Mouse (Mus musculus): Measurements from ENCODE around the gene Ier5. TPM values are rescaled to one million over a fixed set of nuclear protein-coding genes. Genes with fewer than 3 reads are reported as not detected.

Ier5 gene
- polyA plus RNA-seq (2014; fragmentation: Nextera tagmentation; extraction: Ambion mirVana) = 7.3 and 7.7 TPM in 2 replicates

- Histone ChIP-seq H3K4me3 (ENCODE audit: low read depth, low read length) (peak within 1 kb of the TSS; percentile 100), H3K4me1 (ENCODE audit: control insufficient read depth, insufficient read depth, low read length) (peaks cover 14% of the 10 kb centered on the region), H3K27me3 (ENCODE audit: control insufficient read depth, insufficient read depth, low read length) (no peaks in the 10 kb centered on the region), H3K9ac (ENCODE audit: low read depth, low read length) (peak within 1 kb of the TSS; percentile 99), H3K9me3 (replicated peaks; ENCODE audit: control insufficient read depth, low read length) (no peaks in the 10 kb centered on the region), H3K36me3 (ENCODE audit: control insufficient read depth, insufficient read depth, low read length) (no peaks in the 10 kb centered on the region), H3K27ac (ENCODE audit: low read depth, low read length) (peak within 1 kb of the TSS; percentile 90), H3K4me2 (peak within 1 kb of the TSS; percentile 85)
- WGBS (ENCODE audit: insufficient replicate concordance) = under 1% methylated on average over 40 of the region's 40 CpGs
- peak; percentile 97 for ATAC-seq (replicated peaks; ENCODE audit: insufficient number of reproducible peaks, low FRiP score, low TSS enrichment)
Observed at GRCm38 (mm10) chr1:155099280-155099848, at the start of gene Ier5. Gene Ier5, minus strand, starts transcription at chr1:155099636.

GRCm38 (mm10) chr1:155147228-155147627 is 47.8 kb upstream of the Ier5 start:
- Histone ChIP-seq H3K4me2 (no peak overlapping the region), H3K4me1 (ENCODE audit: control insufficient read depth, insufficient read depth, low read length) (no peaks in the 10 kb centered on the region), H3K9me3 (replicated peaks; ENCODE audit: control insufficient read depth, low read length) (no peaks in the 10 kb centered on the region), H3K4me3 (ENCODE audit: low read depth, low read length) (no peak overlapping the region), H3K9ac (ENCODE audit: low read depth, low read length) (no peak overlapping the region), H3K36me3 (ENCODE audit: control insufficient read depth, insufficient read depth, low read length) (no peaks in the 10 kb centered on the region), H3K27me3 (ENCODE audit: control insufficient read depth, insufficient read depth, low read length) (no peaks in the 10 kb centered on the region), H3K27ac (ENCODE audit: low read depth, low read length) (no peak overlapping the region)
- 71% methylated on average over 2 of the region's 2 CpGs for WGBS (ENCODE audit: insufficient replicate concordance)
- no peak for ATAC-seq (replicated peaks; ENCODE audit: insufficient number of reproducible peaks, low FRiP score, low TSS enrichment)

- H3K27me3 ChIP-seq (ENCODE audit: control insufficient read depth, insufficient read depth, low read length) = no peaks in the 10 kb centered on the region
- no peaks in the 10 kb centered on the region for H3K36me3 ChIP-seq (ENCODE audit: control insufficient read depth, insufficient read depth, low read length)
- peak within 1 kb of the TSS; percentile 50 for H3K4me2 ChIP-seq
- H3K9me3 ChIP-seq (replicated peaks; ENCODE audit: control insufficient read depth, low read length) = no peaks in the 10 kb centered on the region
- ATAC-seq (replicated peaks; ENCODE audit: insufficient number of reproducible peaks, low FRiP score, low TSS enrichment) = peak; percentile 77
- peak within 1 kb of the TSS; percentile 27; the same call in 1 of the 2 replicates for H3K4me3 ChIP-seq (ENCODE audit: low read depth, low read length)
- H3K27ac ChIP-seq (ENCODE audit: low read depth, low read length) = no peak within 1 kb of the TSS
- WGBS (ENCODE audit: insufficient replicate concordance) = 48% methylated on average over 8 of the region's 8 CpGs
- no peaks in the 10 kb centered on the region for H3K4me1 ChIP-seq (ENCODE audit: control insufficient read depth, insufficient read depth, low read length)
- peak within 1 kb of the TSS; percentile 17; the same call in 1 of the 2 replicates for H3K9ac ChIP-seq (ENCODE audit: low read depth, low read length)
Observed at GRCm38 (mm10) chr1:155146572-155146980, 47.1 kb upstream of the Ier5 start, which contains the start of gene Mr1. Gene Mr1, minus strand, starts transcription at chr1:155146814.

- Histone ChIP-seq H3K36me3 (ENCODE audit: control insufficient read depth, insufficient read depth, low read length) (no peaks in the 10 kb centered on the region), H3K4me2 (peak overlapping the region; percentile 50), H3K27ac (ENCODE audit: low read depth, low read length) (no peak overlapping the region), H3K27me3 (ENCODE audit: control insufficient read depth, insufficient read depth, low read length) (no peaks in the 10 kb centered on the region), H3K9ac (ENCODE audit: low read depth, low read length) (no peak overlapping the region), H3K4me3 (ENCODE audit: low read depth, low read length) (no peak overlapping the region), H3K4me1 (ENCODE audit: control insufficient read depth, insufficient read depth, low read length) (no peaks in the 10 kb centered on the region), H3K9me3 (replicated peaks; ENCODE audit: control insufficient read depth, low read length) (no peaks in the 10 kb centered on the region)
- 46% methylated on average over 6 of the region's 6 CpGs for WGBS (ENCODE audit: insufficient replicate concordance)
- ATAC-seq (replicated peaks; ENCODE audit: insufficient number of reproducible peaks, low FRiP score, low TSS enrichment) = no peak
Observed at GRCm38 (mm10) chr1:155145620-155146019, 46.2 kb upstream of the Ier5 start.

GRCm38 (mm10) chr1:155140076-155140475 is 40.6 kb upstream of the Ier5 start:
- H3K4me3 ChIP-seq (ENCODE audit: low read depth, low read length) = no peak overlapping the region
- no peaks in the 10 kb centered on the region for H3K27me3 ChIP-seq (ENCODE audit: control insufficient read depth, insufficient read depth, low read length)
- no peaks in the 10 kb centered on the region for H3K36me3 ChIP-seq (ENCODE audit: control insufficient read depth, insufficient read depth, low read length)
- H3K9ac ChIP-seq (ENCODE audit: low read depth, low read length) = no peak overlapping the region
- peaks cover 18% of the 10 kb centered on the region for H3K4me1 ChIP-seq (ENCODE audit: control insufficient read depth, insufficient read depth, low read length)
- H3K9me3 ChIP-seq (replicated peaks; ENCODE audit: control insufficient read depth, low read length) = no peaks in the 10 kb centered on the region
- no peak for ATAC-seq (replicated peaks; ENCODE audit: insufficient number of reproducible peaks, low FRiP score, low TSS enrichment)
- 59% methylated on average over 2 of the region's 2 CpGs for WGBS (ENCODE audit: insufficient replicate concordance)
- H3K4me2 ChIP-seq = no peak overlapping the region
- no peak overlapping the region for H3K27ac ChIP-seq (ENCODE audit: low read depth, low read length)

- ATAC-seq (replicated peaks; ENCODE audit: insufficient number of reproducible peaks, low FRiP score, low TSS enrichment) = no peak
- 78% methylated on average over 7 of the region's 7 CpGs for WGBS (ENCODE audit: insufficient replicate concordance)
- no peak overlapping the region for H3K4me3 ChIP-seq (ENCODE audit: low read depth, low read length)
- H3K27ac ChIP-seq (ENCODE audit: low read depth, low read length) = no peak overlapping the region
- no peaks in the 10 kb centered on the region for H3K36me3 ChIP-seq (ENCODE audit: control insufficient read depth, insufficient read depth, low read length)
- H3K9me3 ChIP-seq (replicated peaks; ENCODE audit: control insufficient read depth, low read length) = no peaks in the 10 kb centered on the region
- H3K9ac ChIP-seq (ENCODE audit: low read depth, low read length) = no peak overlapping the region
- H3K27me3 ChIP-seq (ENCODE audit: control insufficient read depth, insufficient read depth, low read length) = no peaks in the 10 kb centered on the region
- no peak overlapping the region for H3K4me2 ChIP-seq
- peaks cover 26% of the 10 kb centered on the region for H3K4me1 ChIP-seq (ENCODE audit: control insufficient read depth, insufficient read depth, low read length)
Observed at GRCm38 (mm10) chr1:155138795-155139194, 39.4 kb upstream of the Ier5 start.

- Histone ChIP-seq H3K9me3 (replicated peaks; ENCODE audit: control insufficient read depth, low read length) (no peaks in the 10 kb centered on the region), H3K4me3 (ENCODE audit: low read depth, low read length) (no peak overlapping the region), H3K4me1 (ENCODE audit: control insufficient read depth, insufficient read depth, low read length) (peaks cover 26% of the 10 kb centered on the region), H3K36me3 (ENCODE audit: control insufficient read depth, insufficient read depth, low read length) (no peaks in the 10 kb centered on the region), H3K4me2 (no peak overlapping the region), H3K27me3 (ENCODE audit: control insufficient read depth, insufficient read depth, low read length) (no peaks in the 10 kb centered on the region), H3K27ac (ENCODE audit: low read depth, low read length) (peak overlapping the region; percentile 32; the same call in 1 of the 2 replicates), H3K9ac (ENCODE audit: low read depth, low read length) (no peak overlapping the region)
- ATAC-seq (replicated peaks; ENCODE audit: insufficient number of reproducible peaks, low FRiP score, low TSS enrichment) = 0 out of 2 replicates have a peak, but pooled peaks have one; percentile 31
- 28% methylated on average over 8 of the region's 8 CpGs for WGBS (ENCODE audit: insufficient replicate concordance)
Observed at GRCm38 (mm10) chr1:155134866-155135265, 35.4 kb upstream of the Ier5 start.

GRCm38 (mm10) chr1:155127429-155127934 is 28.0 kb upstream of the Ier5 start:
- no peaks in the 10 kb centered on the region for H3K4me1 ChIP-seq (ENCODE audit: control insufficient read depth, insufficient read depth, low read length)
- H3K4me2 ChIP-seq = no peak overlapping the region
- H3K4me3 ChIP-seq (ENCODE audit: low read depth, low read length) = no peak overlapping the region
- no peaks in the 10 kb centered on the region for H3K27me3 ChIP-seq (ENCODE audit: control insufficient read depth, insufficient read depth, low read length)
- H3K9me3 ChIP-seq (replicated peaks; ENCODE audit: control insufficient read depth, low read length) = no peaks in the 10 kb centered on the region
- no peak for ATAC-seq (replicated peaks; ENCODE audit: insufficient number of reproducible peaks, low FRiP score, low TSS enrichment)
- 87% methylated on average over 5 of the region's 5 CpGs for WGBS (ENCODE audit: insufficient replicate concordance)
- H3K9ac ChIP-seq (ENCODE audit: low read depth, low read length) = no peak overlapping the region
- no peaks in the 10 kb centered on the region for H3K36me3 ChIP-seq (ENCODE audit: control insufficient read depth, insufficient read depth, low read length)
- no peak overlapping the region for H3K27ac ChIP-seq (ENCODE audit: low read depth, low read length)

GRCm38 (mm10) chr1:155126716-155127115 is 27.3 kb upstream of the Ier5 start:
- Histone ChIP-seq H3K4me3 (ENCODE audit: low read depth, low read length) (no peak overlapping the region), H3K9me3 (replicated peaks; ENCODE audit: control insufficient read depth, low read length) (no peaks in the 10 kb centered on the region), H3K27ac (ENCODE audit: low read depth, low read length) (no peak overlapping the region), H3K36me3 (ENCODE audit: control insufficient read depth, insufficient read depth, low read length) (no peaks in the 10 kb centered on the region), H3K4me1 (ENCODE audit: control insufficient read depth, insufficient read depth, low read length) (no peaks in the 10 kb centered on the region), H3K4me2 (no peak overlapping the region), H3K27me3 (ENCODE audit: control insufficient read depth, insufficient read depth, low read length) (no peaks in the 10 kb centered on the region), H3K9ac (ENCODE audit: low read depth, low read length) (no peak overlapping the region)
- ATAC-seq (replicated peaks; ENCODE audit: insufficient number of reproducible peaks, low FRiP score, low TSS enrichment) = no peak
- WGBS (ENCODE audit: insufficient replicate concordance) = 77% methylated on average over 5 of the region's 5 CpGs
